Mouse (Mus musculus) lung, adult 2 months (tissue): ENCODE data around the gene AW011738.

Source experiments
- CTCF ChIP-seq: fragments of 200-500 bp; IDR thresholded peaks from 2 replicates; pipeline ENCODE4 v1.5.1; 2011; ENCODE audit warnings: mild to moderate bottlenecking, low read length, control low read depth; ENCODE audit not compliant: insufficient read depth
- POLR2A ChIP-seq: fragments of 200-500 bp; IDR thresholded peaks from 2 replicates; pipeline ENCODE4 v1.6.1; 2011; ENCODE audit warnings: low read depth, mild to moderate bottlenecking, control low read depth, low read length, borderline replicate concordance; ENCODE audit errors: extremely low read depth

- TF ChIP-seq CTCF = no peak
- no peak for TF ChIP-seq POLR2A
These were observed 14.2 kb upstream of the AW011738 start for GRCm38 (mm10) chr4:156188811-156189323.
